Mouse (Mus musculus): Measurements from ENCODE around the gene Bmpr2. TPM values are rescaled to one million over a fixed set of nuclear protein-coding genes. Genes with fewer than 3 reads are reported as not detected.

Bmpr2 gene
- polyA plus RNA-seq, 1 experiment from 2014 or later = 17.2 TPM

Other genes with a start within 250 kb of the Bmpr2 start
- 0.82 TPM in 1 of 2 replicates, not detected in the other for gene Gm973, start 247.1 kb upstream of the Bmpr2 start, polyA plus RNA-seq (2014; fragmentation: Nextera tagmentation; extraction: Ambion mirVana)
- gene Sumo1, start 92.6 kb upstream of the Bmpr2 start, polyA plus RNA-seq (2014; fragmentation: Nextera tagmentation; extraction: Ambion mirVana) = 382 and 398 TPM in 2 replicates
- 219 and 254 TPM in 2 replicates for gene Nop58, start 78.4 kb upstream of the Bmpr2 start, polyA plus RNA-seq (2014; fragmentation: Nextera tagmentation; extraction: Ambion mirVana)
- 11.4 and 11.9 TPM in 2 replicates for gene Fam117b, start 149.6 kb downstream of the Bmpr2 start, polyA plus RNA-seq (2014; fragmentation: Nextera tagmentation; extraction: Ambion mirVana)